Mouse (Mus musculus): ENCODE measurements around the gene Adgrb2. TPM values are rescaled to one million over a fixed set of nuclear protein-coding genes. Genes with fewer than 3 reads are reported as not detected.

The Adgrb2 gene
- polyA plus RNA-seq (2015; fragmentation: Nextera tagmentation; extraction: Ambion mirVana): 13.4 and 14.9 TPM in 2 replicates

- peak within 1 kb of the TSS; percentile 93 for H3K9ac ChIP-seq (ENCODE audit: low read depth, low read length)
- ATAC-seq: peak; percentile 52
- peaks cover 57% of the 10 kb centered on the region for H3K4me1 ChIP-seq (ENCODE audit: control insufficient read depth, insufficient read depth, low read depth, low read length)
- under 1% methylated on average over 18 of the region's 77 CpGs for WGBS
- H3K27me3 ChIP-seq (replicated peaks; ENCODE audit: control insufficient read depth, insufficient read depth, low read length): no peaks in the 10 kb centered on the region
- H3K27ac ChIP-seq (ENCODE audit: low read depth, low read length): peak within 1 kb of the TSS; percentile 89
- H3K36me3 ChIP-seq (ENCODE audit: control insufficient read depth, insufficient read depth, low read length): no peaks in the 10 kb centered on the region
- peak within 1 kb of the TSS; percentile 91 for H3K4me2 ChIP-seq (ENCODE audit: low read length)
- peak within 1 kb of the TSS; percentile 86 for H3K4me3 ChIP-seq (ENCODE audit: low read length)
- no peaks in the 10 kb centered on the region for H3K9me3 ChIP-seq (ENCODE audit: control insufficient read depth, low read length)
Observed at GRCm38 (mm10) chr4:129984421-129985061, at the start of gene Adgrb2. TSS of gene Adgrb2 (plus strand) at chr4:129984870.

GRCm38 (mm10) chr4:129951359-129951821 lies 33.3 kb upstream of the Adgrb2 start:
- no peak overlapping the region for H3K4me3 ChIP-seq (ENCODE audit: low read length)
- no peaks in the 10 kb centered on the region; the same call in 1 of the 2 replicates for H3K27me3 ChIP-seq (replicated peaks; ENCODE audit: control insufficient read depth, insufficient read depth, low read length)
- no peak overlapping the region for H3K4me2 ChIP-seq (ENCODE audit: low read length)
- no peaks in the 10 kb centered on the region for H3K4me1 ChIP-seq (ENCODE audit: control insufficient read depth, insufficient read depth, low read depth, low read length)
- no peak overlapping the region for H3K9ac ChIP-seq (ENCODE audit: low read depth, low read length)
- no peaks in the 10 kb centered on the region for H3K36me3 ChIP-seq (ENCODE audit: control insufficient read depth, insufficient read depth, low read length)
- H3K27ac ChIP-seq (ENCODE audit: low read depth, low read length): no peak overlapping the region
- ATAC-seq: no peak
- 78% methylated on average over 6 of the region's 6 CpGs for WGBS
- no peaks in the 10 kb centered on the region for H3K9me3 ChIP-seq (ENCODE audit: control insufficient read depth, low read length)

- Histone ChIP-seq H3K27ac (ENCODE audit: low read depth, low read length) (no peak overlapping the region), H3K4me1 (ENCODE audit: control insufficient read depth, insufficient read depth, low read depth, low read length) (no peaks in the 10 kb centered on the region), H3K4me3 (ENCODE audit: low read length) (no peak overlapping the region), H3K27me3 (replicated peaks; ENCODE audit: control insufficient read depth, insufficient read depth, low read length) (no peaks in the 10 kb centered on the region; the same call in 1 of the 2 replicates), H3K4me2 (ENCODE audit: low read length) (no peak overlapping the region), H3K9ac (ENCODE audit: low read depth, low read length) (no peak overlapping the region), H3K36me3 (ENCODE audit: control insufficient read depth, insufficient read depth, low read length) (no peaks in the 10 kb centered on the region), H3K9me3 (ENCODE audit: control insufficient read depth, low read length) (no peaks in the 10 kb centered on the region)
- no peak for ATAC-seq
- WGBS: 62% methylated on average over 5 of the region's 5 CpGs
Observed at GRCm38 (mm10) chr4:129952241-129952810, 32.3 kb upstream of the Adgrb2 start.

- no peaks in the 10 kb centered on the region for H3K36me3 ChIP-seq (ENCODE audit: control insufficient read depth, insufficient read depth, low read length)
- no peaks in the 10 kb centered on the region for H3K9me3 ChIP-seq (ENCODE audit: control insufficient read depth, low read length)
- H3K4me3 ChIP-seq (ENCODE audit: low read length): no peak overlapping the region
- no peak overlapping the region for H3K27ac ChIP-seq (ENCODE audit: low read depth, low read length)
- H3K9ac ChIP-seq (ENCODE audit: low read depth, low read length): no peak overlapping the region
- H3K4me1 ChIP-seq (ENCODE audit: control insufficient read depth, insufficient read depth, low read depth, low read length): no peaks in the 10 kb centered on the region; the same call in 1 of the 2 replicates
- 46% methylated on average over 2 of the region's 2 CpGs for WGBS
- no peaks in the 10 kb centered on the region for H3K27me3 ChIP-seq (replicated peaks; ENCODE audit: control insufficient read depth, insufficient read depth, low read length)
- ATAC-seq: no peak
- H3K4me2 ChIP-seq (ENCODE audit: low read length): no peak overlapping the region
Observed at GRCm38 (mm10) chr4:129954527-129954926, 30.1 kb upstream of the Adgrb2 start.

- Histone ChIP-seq H3K27me3 (replicated peaks; ENCODE audit: control insufficient read depth, insufficient read depth, low read length) (no peaks in the 10 kb centered on the region), H3K27ac (ENCODE audit: low read depth, low read length) (peak overlapping the region; percentile 71), H3K9me3 (ENCODE audit: control insufficient read depth, low read length) (no peaks in the 10 kb centered on the region), H3K9ac (ENCODE audit: low read depth, low read length) (peak overlapping the region; percentile 63), H3K36me3 (ENCODE audit: control insufficient read depth, insufficient read depth, low read length) (no peaks in the 10 kb centered on the region), H3K4me1 (ENCODE audit: control insufficient read depth, insufficient read depth, low read depth, low read length) (peaks cover 14% of the 10 kb centered on the region), H3K4me2 (ENCODE audit: low read length) (peak overlapping the region; percentile 86), H3K4me3 (ENCODE audit: low read length) (peak overlapping the region; percentile 41)
- WGBS: under 1% methylated on average over 28 of the region's 37 CpGs
- ATAC-seq: peak; percentile 85
Observed at GRCm38 (mm10) chr4:129960180-129960944, 24.3 kb upstream of the Adgrb2 start.

- 50% methylated on average over 11 of the region's 11 CpGs for WGBS
- Histone ChIP-seq H3K9me3 (ENCODE audit: control insufficient read depth, low read length) (no peaks in the 10 kb centered on the region), H3K27ac (ENCODE audit: low read depth, low read length) (peak overlapping the region; percentile 55; the same call in 1 of the 2 replicates), H3K27me3 (replicated peaks; ENCODE audit: control insufficient read depth, insufficient read depth, low read length) (no peaks in the 10 kb centered on the region), H3K4me2 (ENCODE audit: low read length) (no peak overlapping the region), H3K4me3 (ENCODE audit: low read length) (no peak overlapping the region), H3K4me1 (ENCODE audit: control insufficient read depth, insufficient read depth, low read depth, low read length) (peaks cover 34% of the 10 kb centered on the region), H3K36me3 (ENCODE audit: control insufficient read depth, insufficient read depth, low read length) (no peaks in the 10 kb centered on the region), H3K9ac (ENCODE audit: low read depth, low read length) (no peak overlapping the region)
- no peak for ATAC-seq
Observed at GRCm38 (mm10) chr4:129965294-129965693, 19.4 kb upstream of the Adgrb2 start.

- Histone ChIP-seq H3K9ac (ENCODE audit: low read depth, low read length) (no peak overlapping the region), H3K9me3 (ENCODE audit: control insufficient read depth, low read length) (no peaks in the 10 kb centered on the region), H3K36me3 (ENCODE audit: control insufficient read depth, insufficient read depth, low read length) (no peaks in the 10 kb centered on the region), H3K4me1 (ENCODE audit: control insufficient read depth, insufficient read depth, low read depth, low read length) (peaks cover 34% of the 10 kb centered on the region), H3K27ac (ENCODE audit: low read depth, low read length) (peak overlapping the region; percentile 55), H3K4me3 (ENCODE audit: low read length) (no peak overlapping the region), H3K4me2 (ENCODE audit: low read length) (no peak overlapping the region), H3K27me3 (replicated peaks; ENCODE audit: control insufficient read depth, insufficient read depth, low read length) (no peaks in the 10 kb centered on the region)
- ATAC-seq: peak; percentile 25; the same call in 1 of the 2 replicates
- 10% methylated on average over 10 of the region's 10 CpGs for WGBS
Observed at GRCm38 (mm10) chr4:129966201-129966600, 18.5 kb upstream of the Adgrb2 start.

- Histone ChIP-seq H3K36me3 (ENCODE audit: control insufficient read depth, insufficient read depth, low read length) (no peaks in the 10 kb centered on the region), H3K4me3 (ENCODE audit: low read length) (no peak overlapping the region), H3K27ac (ENCODE audit: low read depth, low read length) (peak overlapping the region; percentile 79), H3K4me2 (ENCODE audit: low read length) (peak overlapping the region; percentile 38), H3K27me3 (replicated peaks; ENCODE audit: control insufficient read depth, insufficient read depth, low read length) (no peaks in the 10 kb centered on the region), H3K9me3 (ENCODE audit: control insufficient read depth, low read length) (no peaks in the 10 kb centered on the region), H3K9ac (ENCODE audit: low read depth, low read length) (peak overlapping the region; percentile 47; the same call in 1 of the 2 replicates), H3K4me1 (ENCODE audit: control insufficient read depth, insufficient read depth, low read depth, low read length) (peaks cover 35% of the 10 kb centered on the region)
- peak; percentile 91 for ATAC-seq
- WGBS: 8% methylated on average over 13 of the region's 13 CpGs
Observed at GRCm38 (mm10) chr4:129967024-129968014, 17.4 kb upstream of the Adgrb2 start.

All from hindbrain, embryonic 16.5 days (tissue).